Mouse (Mus musculus): Measurements from ENCODE around the gene Olfr1441. TPM values are rescaled to one million over a fixed set of nuclear protein-coding genes. Genes with fewer than 3 reads are reported as not detected.

Gene Olfr1441
- polyA plus RNA-seq, 1 experiment from 2014 or later, result not detected

DNA sequence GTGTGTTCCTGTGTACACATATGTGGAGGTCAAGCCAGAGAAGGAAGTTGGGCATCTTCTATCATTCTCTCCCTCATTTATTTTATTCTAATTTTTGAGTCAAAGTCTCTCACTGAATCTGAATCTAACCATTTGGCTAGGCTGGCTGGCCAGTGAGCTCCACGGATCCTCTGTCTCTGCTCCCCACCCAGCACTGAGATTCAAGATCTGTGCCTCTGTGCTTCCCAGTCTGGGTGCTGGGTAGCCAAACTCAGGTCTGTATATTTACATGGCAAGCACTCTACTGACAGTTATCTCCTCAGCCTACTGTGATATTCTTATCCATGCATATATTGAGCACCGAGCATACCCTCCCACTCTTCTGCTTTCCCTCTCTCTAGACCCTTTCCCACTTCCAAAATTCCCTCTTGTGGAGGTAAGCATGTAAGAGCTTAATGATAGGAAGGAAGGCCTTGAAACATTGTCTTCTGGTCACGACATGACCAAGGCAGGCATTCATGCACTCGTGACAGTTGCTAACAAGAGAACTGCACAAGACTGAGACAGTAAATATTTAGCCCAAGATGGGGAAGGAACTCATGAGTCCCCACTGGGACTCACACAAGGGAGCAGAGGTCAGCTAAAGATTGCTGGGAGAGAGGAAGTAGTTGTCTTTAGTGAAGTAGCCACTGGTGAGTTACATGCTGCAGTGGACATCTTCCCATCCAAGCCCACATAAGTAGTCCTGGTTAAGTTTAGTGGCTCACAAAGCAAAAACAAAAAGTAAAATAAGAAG lies 18.7 kb downstream of the Olfr1441 start:
- ATAC-seq (ENCODE audit: low FRiP score), result no peak
- Histone ChIP-seq H3K4me3 (replicated peaks) (no peak overlapping the region), H3K9ac (replicated peaks) (no peak overlapping the region), H3K36me3 (no peaks in the 10 kb centered on the region), H3K4me2 (no peak overlapping the region), H3K4me1 (no peaks in the 10 kb centered on the region), H3K9me3 (replicated peaks) (no peaks in the 10 kb centered on the region), H3K27me3 (replicated peaks) (no peaks in the 10 kb centered on the region), H3K27ac (replicated peaks) (no peak overlapping the region)
- 89% methylated on average over 4 of the region's 4 CpGs for WGBS

DNA sequence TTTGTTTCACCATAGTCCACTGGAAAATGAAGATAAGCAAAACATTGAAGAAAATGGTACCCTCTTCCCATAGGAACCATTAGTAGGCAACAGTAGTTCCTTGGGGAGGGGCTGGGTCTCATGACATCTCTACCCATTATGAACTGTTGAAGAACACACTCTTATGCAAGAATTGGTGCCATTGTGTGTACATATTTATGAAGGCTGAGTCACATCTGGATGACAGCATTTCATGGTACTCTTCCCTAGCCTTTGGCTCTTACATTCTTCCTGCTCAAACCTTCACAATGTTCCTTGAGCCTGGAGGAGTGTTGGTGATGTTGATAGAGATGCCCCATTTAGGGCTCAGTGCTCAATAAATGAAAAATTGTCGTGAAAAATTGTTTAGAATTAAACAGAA lies 22.3 kb downstream of the Olfr1441 start:
- Histone ChIP-seq H3K9me3 (replicated peaks) (no peaks in the 10 kb centered on the region), H3K4me3 (replicated peaks) (no peak overlapping the region), H3K4me1 (no peaks in the 10 kb centered on the region), H3K27ac (replicated peaks) (no peak overlapping the region), H3K9ac (replicated peaks) (no peak overlapping the region), H3K36me3 (no peaks in the 10 kb centered on the region), H3K27me3 (replicated peaks) (no peaks in the 10 kb centered on the region), H3K4me2 (no peak overlapping the region)
- WGBS, result 55% methylated on average over 1 of the region's 1 CpGs
- ATAC-seq (ENCODE audit: low FRiP score), result no peak

DNA sequence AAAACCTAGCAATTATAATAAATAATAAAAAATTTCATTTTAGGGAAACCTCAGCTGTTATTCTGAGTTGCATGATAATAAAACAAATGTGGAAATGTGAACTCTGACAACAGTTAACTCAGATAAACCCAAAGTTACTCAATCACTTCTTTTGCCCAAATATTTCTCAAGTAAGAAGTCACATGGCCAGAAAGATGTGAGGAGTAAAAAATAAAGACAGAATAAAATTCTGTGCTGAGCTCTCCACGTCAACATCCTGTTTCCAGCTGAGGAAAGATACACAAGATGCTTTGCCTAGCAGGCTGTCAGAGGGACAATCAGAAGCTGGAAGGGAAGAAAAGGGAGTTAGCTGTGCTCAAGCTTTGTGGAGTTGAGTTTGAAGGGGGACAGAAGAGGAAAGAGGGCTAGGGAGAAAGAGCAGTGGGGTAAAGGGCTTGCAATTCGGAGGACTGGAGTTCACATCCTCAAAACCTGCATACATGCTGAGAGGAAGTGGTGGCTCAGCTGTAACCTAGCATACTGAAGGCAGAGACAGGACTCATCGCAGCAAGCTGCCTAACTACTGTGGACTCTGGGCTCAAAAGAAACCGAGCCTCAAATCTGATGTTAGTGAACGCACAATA lies 23.0 kb downstream of the Olfr1441 start:
- H3K27me3 ChIP-seq (replicated peaks), result no peaks in the 10 kb centered on the region
- no peaks in the 10 kb centered on the region for H3K4me1 ChIP-seq
- 74% methylated on average over 5 of the region's 5 CpGs for WGBS
- no peak overlapping the region for H3K4me2 ChIP-seq
- no peak for ATAC-seq (ENCODE audit: low FRiP score)
- H3K9ac ChIP-seq (replicated peaks), result no peak overlapping the region
- no peaks in the 10 kb centered on the region for H3K36me3 ChIP-seq
- no peaks in the 10 kb centered on the region for H3K9me3 ChIP-seq (replicated peaks)
- H3K4me3 ChIP-seq (replicated peaks), result no peak overlapping the region
- no peak overlapping the region for H3K27ac ChIP-seq (replicated peaks)

DNA sequence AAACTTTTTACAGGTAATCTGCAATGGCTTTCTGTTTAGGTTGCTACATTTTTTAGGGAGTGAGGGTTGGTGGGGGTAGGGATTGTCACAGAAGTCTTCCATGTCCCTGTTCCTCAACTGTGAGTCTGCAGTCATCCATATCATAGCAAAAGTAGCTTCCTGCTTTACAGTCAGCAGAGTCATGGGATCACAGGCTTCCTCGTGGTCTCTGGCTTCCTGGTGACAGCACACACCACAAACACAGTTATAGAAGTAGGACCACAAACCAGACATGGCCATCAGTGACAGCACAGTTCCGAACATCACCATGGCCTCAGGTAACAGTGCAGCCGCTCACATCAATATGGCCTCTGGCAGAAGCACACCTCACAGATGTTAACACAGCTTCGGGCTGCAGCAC lies 25.3 kb downstream of the Olfr1441 start:
- WGBS, result 88% methylated on average over 4 of the region's 4 CpGs
- no peaks in the 10 kb centered on the region for H3K36me3 ChIP-seq
- ATAC-seq (ENCODE audit: low FRiP score), result no peak
- no peaks in the 10 kb centered on the region for H3K4me1 ChIP-seq
- no peaks in the 10 kb centered on the region for H3K9me3 ChIP-seq (replicated peaks)
- H3K4me3 ChIP-seq (replicated peaks), result no peak overlapping the region
- H3K27me3 ChIP-seq (replicated peaks), result no peaks in the 10 kb centered on the region
- no peak overlapping the region for H3K9ac ChIP-seq (replicated peaks)
- no peak overlapping the region for H3K27ac ChIP-seq (replicated peaks)
- no peak overlapping the region for H3K4me2 ChIP-seq

DNA sequence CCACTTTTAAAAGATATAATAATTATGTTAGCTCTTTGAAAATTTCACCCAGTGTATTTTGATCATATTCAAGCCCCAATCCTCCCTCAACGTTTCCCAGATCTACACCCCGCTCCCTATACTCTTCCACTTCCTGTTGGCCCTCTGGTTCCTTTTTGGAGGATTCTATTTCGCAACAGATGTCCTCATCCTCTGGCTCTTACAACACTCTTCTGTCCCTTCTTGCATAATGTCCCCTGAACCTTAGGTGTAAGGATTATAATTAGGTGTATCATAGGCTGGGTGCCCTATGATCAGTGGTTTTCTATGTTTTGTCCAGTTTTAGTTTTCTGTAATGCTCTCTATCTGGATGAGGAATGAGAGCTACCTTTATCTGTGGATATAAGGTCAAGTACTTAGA lies 27.8 kb downstream of the Olfr1441 start:
- WGBS, result 86% methylated on average over 3 of the region's 3 CpGs
- Histone ChIP-seq H3K9ac (replicated peaks) (no peak overlapping the region), H3K4me2 (no peak overlapping the region), H3K36me3 (no peaks in the 10 kb centered on the region), H3K27ac (replicated peaks) (no peak overlapping the region), H3K4me1 (no peaks in the 10 kb centered on the region), H3K4me3 (replicated peaks) (no peak overlapping the region), H3K27me3 (replicated peaks) (no peaks in the 10 kb centered on the region), H3K9me3 (replicated peaks) (no peaks in the 10 kb centered on the region)
- ATAC-seq (ENCODE audit: low FRiP score), result no peak

DNA sequence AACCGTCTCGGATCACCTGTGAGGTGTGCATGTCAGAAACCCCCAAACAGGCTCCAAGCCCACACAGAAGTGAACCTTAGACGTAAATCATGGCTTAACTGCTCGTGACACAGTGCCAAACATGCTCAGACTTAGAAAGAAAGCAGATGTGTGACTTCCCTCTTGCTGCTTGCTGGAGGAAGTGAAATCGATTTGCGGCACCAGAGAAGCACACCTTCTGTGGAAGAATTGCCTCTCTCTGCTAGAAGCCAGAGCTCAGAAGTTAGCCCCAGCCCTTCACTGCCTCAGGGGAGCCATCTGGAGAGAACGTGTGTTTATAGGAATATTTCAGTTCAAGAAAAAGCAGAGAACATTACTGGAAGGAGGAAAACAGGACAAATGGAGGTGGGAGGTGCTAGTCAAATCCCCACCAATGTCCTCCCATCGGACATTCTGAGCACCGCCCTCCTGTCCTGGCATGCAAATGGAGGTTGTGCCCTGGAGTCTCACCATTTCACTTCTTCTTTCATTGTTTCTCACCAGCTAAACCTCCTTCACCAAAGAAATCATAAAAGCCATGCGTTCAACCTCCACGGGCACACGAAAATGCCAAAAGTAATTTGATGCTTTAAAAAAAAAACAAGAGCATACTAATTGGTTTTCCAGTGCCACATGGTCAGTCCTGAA lies 40.3 kb downstream of the Olfr1441 start:
- no peaks in the 10 kb centered on the region for H3K4me1 ChIP-seq
- H3K9ac ChIP-seq (replicated peaks), result no peak overlapping the region
- no peak overlapping the region for H3K4me2 ChIP-seq
- H3K4me3 ChIP-seq (replicated peaks), result no peak overlapping the region
- no peaks in the 10 kb centered on the region for H3K36me3 ChIP-seq
- 78% methylated on average over 12 of the region's 12 CpGs for WGBS
- no peak for ATAC-seq (ENCODE audit: low FRiP score)
- no peaks in the 10 kb centered on the region for H3K9me3 ChIP-seq (replicated peaks)
- H3K27ac ChIP-seq (replicated peaks), result no peak overlapping the region
- H3K27me3 ChIP-seq (replicated peaks), result no peaks in the 10 kb centered on the region

DNA sequence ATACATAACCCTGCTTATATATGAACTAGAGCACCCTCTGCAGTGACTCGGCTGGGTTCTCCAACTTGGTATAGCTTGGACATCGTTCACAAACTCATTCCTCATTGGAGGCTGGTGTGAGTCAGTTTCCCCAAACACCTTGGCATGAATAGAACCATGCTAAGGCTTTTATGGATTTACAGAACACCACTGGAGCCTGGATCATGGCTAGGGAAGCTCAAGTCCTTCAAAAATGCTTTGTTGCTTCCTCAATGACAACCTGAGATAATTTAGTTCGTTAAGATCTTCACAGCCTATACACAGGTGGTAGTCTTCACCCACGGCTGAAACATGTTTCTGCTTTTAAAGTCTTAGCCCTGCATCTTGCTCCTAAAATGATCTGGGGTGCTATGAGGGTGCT lies 42.3 kb downstream of the Olfr1441 start:
- Histone ChIP-seq H3K4me1 (no peaks in the 10 kb centered on the region), H3K4me2 (no peak overlapping the region), H3K9ac (replicated peaks) (no peak overlapping the region), H3K36me3 (no peaks in the 10 kb centered on the region), H3K9me3 (replicated peaks) (no peaks in the 10 kb centered on the region), H3K4me3 (replicated peaks) (no peak overlapping the region), H3K27me3 (replicated peaks) (no peaks in the 10 kb centered on the region), H3K27ac (replicated peaks) (no peak overlapping the region)
- WGBS, result 89% methylated on average over 4 of the region's 4 CpGs
- no peak for ATAC-seq (ENCODE audit: low FRiP score)

DNA sequence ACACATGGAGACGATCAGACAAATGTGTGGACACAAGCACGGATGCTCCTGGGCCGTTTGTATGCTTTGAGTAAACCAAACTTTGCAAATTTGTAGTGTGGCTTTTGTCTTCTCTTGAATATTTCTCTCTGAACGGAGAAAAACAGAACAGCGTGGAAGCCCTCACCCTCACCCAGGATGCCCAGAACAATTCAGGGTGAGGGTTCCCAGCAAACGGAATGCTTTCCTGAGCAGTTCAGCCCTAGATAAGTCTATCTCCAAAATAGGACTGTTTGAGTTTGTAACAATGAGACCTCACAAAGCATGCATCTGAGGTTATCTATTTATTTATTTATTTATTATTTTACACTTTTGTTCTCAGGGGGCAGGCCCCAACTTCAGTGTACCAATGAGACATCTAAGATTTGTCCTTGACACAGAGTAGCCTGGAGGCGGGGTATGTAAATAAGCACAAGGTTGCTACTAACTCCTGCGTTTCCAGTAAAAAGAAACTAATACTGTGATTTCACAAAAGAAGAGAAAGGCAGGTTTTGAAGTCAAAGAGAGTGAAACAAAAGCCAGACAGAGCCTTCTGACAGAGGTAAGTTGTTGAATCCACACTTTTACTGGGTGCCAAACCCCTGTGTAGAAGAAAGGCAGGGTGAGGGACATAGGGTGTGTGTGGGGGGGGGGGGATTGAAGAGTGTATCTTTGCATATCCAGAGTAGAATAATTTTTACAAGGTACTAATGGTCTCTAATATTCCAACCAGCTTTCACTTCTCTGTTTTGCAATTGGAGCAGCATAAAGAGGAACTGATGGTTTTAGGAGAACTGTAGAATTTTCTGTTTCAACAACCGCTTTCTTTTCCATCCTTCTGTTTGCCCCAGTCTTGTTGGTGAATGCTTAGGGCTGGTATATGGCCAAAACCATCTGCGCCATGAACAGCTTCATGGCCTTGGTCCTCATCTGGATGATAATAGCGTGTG lies 43.3 kb downstream of the Olfr1441 start, which contains the start of gene Mpeg1:
Gene Mpeg1, plus strand, starts transcription at position 498 of the 968 bp plus-strand sequence.
- WGBS, result 83% methylated on average over 11 of the region's 11 CpGs
- no peak within 1 kb of the TSS for H3K4me3 ChIP-seq (replicated peaks)
- no peaks in the 10 kb centered on the region for H3K4me1 ChIP-seq

DNA sequence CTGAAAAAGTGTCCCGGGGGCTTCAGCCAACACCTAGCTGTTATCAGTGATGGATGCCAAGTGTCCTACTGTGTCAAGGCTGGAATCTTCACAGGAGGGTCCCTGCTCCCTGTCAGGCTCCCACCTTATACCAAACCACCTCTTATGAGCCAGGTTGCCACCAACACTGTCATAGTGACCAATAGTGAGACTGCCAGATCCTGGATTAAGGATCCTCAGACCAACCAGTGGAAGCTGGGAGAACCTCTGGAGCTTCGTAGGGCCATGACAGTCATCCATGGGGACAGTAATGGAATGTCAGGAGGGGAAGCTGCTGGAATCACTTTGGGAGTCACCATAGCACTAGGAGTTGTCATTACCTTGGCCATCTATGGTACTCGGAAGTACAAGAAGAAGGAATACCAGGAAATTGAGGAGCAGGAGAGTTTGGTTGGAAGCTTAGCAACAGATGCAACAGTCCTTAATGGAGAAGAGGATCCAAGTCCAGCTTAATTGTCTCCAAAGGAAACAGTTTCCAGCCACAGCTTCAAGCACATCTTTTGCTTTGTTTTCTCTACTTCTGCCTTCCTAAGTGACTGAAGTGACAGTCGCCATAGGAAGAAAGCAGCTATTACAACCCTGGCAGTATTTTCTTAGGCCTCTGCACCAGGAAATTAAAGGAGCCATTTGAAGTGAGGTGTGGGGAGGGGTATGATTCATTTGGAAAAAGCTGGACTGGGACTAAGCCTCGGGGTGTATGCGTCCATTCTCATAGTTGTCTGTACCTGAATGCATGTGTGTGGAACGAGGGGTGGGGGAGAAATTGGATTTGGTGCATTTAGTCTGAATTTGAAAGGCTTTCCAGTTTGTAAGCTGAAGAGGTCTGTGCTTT lies 45.9 kb downstream of the Olfr1441 start:
- Histone ChIP-seq H3K27ac (replicated peaks) (no peak overlapping the region), H3K36me3 (peaks cover 11% of the 10 kb centered on the region), H3K9me3 (replicated peaks) (no peaks in the 10 kb centered on the region), H3K9ac (replicated peaks) (no peak overlapping the region), H3K4me2 (no peak overlapping the region), H3K4me3 (replicated peaks) (no peak overlapping the region), H3K4me1 (no peaks in the 10 kb centered on the region; the same call in 1 of the 2 replicates), H3K27me3 (replicated peaks) (no peaks in the 10 kb centered on the region)
- ATAC-seq (ENCODE audit: low FRiP score), result no peak
- 87% methylated on average over 7 of the region's 7 CpGs for WGBS

More for the DNA sequence above, 43.3 kb downstream of the Olfr1441 start, which contains the start of gene Mpeg1:
- Histone ChIP-seq H3K9ac (replicated peaks) (no peak within 1 kb of the TSS), H3K9me3 (replicated peaks) (no peaks in the 10 kb centered on the region), H3K4me2 (no peak within 1 kb of the TSS), H3K27ac (replicated peaks) (no peak within 1 kb of the TSS), H3K36me3 (no peaks in the 10 kb centered on the region), H3K27me3 (replicated peaks) (no peaks in the 10 kb centered on the region)
- ATAC-seq (ENCODE audit: low FRiP score), result no peak

DNA sequence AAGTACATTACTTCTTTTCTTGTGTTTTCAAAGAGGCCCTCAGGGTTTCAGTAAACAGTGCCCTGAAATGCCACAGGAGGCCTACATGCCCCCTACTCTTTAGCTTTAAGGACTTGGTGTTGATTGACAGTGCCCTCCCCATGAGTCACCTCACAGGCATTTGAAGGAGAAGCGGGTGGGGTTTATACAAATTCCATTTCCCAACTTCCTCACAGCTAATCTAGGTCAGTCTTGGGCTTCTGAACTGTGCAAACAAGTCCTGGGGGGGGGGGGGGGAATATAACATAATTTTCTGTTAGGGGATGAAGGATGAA lies 46.4 kb downstream of the Olfr1441 start:
- Histone ChIP-seq H3K9me3 (replicated peaks) (no peaks in the 10 kb centered on the region), H3K27ac (replicated peaks) (no peak overlapping the region), H3K27me3 (replicated peaks) (no peaks in the 10 kb centered on the region), H3K4me3 (replicated peaks) (no peak overlapping the region), H3K9ac (replicated peaks) (no peak overlapping the region), H3K4me1 (no peaks in the 10 kb centered on the region; the same call in 1 of the 2 replicates), H3K4me2 (no peak overlapping the region), H3K36me3 (peaks cover 17% of the 10 kb centered on the region)
- ATAC-seq (ENCODE audit: low FRiP score), result no peak
- WGBS, result 70% methylated on average over 1 of the region's 1 CpGs

All from neural tube, embryonic 15.5 days (tissue).